ENCODE assay signal across 8 mouse cellular contexts in the genomic region with DNA sequence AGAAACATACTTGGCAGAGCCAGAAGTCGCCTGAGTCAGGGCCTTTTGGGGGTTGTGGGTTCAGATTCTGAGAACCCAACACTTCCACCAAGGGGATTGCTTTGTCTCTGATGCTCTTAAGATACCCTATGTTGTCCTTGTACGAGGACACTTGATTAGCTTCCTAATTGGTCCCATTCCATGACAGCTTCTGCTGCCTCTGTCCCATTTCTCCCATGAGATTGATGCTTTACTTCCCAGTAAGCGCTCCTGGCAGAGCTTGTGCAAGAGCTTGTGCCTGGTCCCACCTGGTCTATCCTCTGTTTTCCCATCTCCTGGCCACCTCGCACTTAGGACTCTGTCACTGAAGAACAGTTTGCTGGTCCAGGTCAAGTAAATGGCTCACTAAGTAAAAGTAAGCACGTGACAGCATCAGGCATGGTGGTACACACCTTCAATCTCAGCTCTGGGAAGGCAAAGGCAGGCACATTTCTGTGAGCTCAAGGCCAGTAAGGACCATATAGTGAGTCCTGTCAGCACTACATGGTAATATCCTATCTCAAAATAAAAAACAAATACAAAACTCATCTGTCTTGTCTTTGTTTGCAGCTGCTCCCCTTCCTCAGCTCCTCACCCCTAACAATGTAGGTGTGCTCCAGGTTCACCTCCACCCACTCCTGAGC. TPM values are rescaled to one million over a fixed set of nuclear protein-coding genes. Genes with fewer than 3 reads are reported as not detected.
DNase-seq lines count a peak whose midpoint lies in the region; ATAC-seq lines count a peak whose summit lies in the region.
"Not testable (repeated sequence)": the region's sequence is repeated elsewhere in the genome, so short reads cannot be mapped to it uniquely, and the experiment has no call there.

No protein-coding gene starts in this region.

- ATAC-seq in cerebellum, adult (ENCODE audit: insufficient number of reproducible peaks, low FRiP score, low TSS enrichment), result peak; percentile 34; the same call in 1 of the 2 replicates
- ATAC-seq in forebrain, embryonic 15.5 days (replicated peaks), result peak; percentile 36
- peak; percentile 16 for ATAC-seq in heart, embryonic 14.5 days (ENCODE audit: insufficient number of reproducible peaks, insufficient read depth, low FRiP score, low read depth)
- ATAC-seq in limb, embryonic 12.5 days (ENCODE audit: insufficient number of reproducible peaks, insufficient read depth, low FRiP score, low TSS enrichment, low read depth), result peak; percentile 38; the same call in 1 of the 2 replicates
- ATAC-seq in midbrain, embryonic 11.5 days (ENCODE audit: low FRiP score), result peak; percentile 31

- H3K27me3 ChIP-seq in forebrain, embryonic 15.5 days; heart, embryonic 14.5 days (ENCODE audit: control insufficient read depth, insufficient read depth, low read length); limb, embryonic 12.5 days; midbrain, embryonic 11.5 days (ENCODE audit: control insufficient read depth, insufficient read depth, low read length): not testable (repeated sequence)

- H3K9ac ChIP-seq in forebrain, embryonic 15.5 days (replicated peaks); heart, embryonic 14.5 days (ENCODE audit: low read length); limb, embryonic 12.5 days (replicated peaks); midbrain, embryonic 11.5 days (ENCODE audit: low read length): not testable (repeated sequence)

- not testable (repeated sequence) for H3K36me3 ChIP-seq in forebrain, embryonic 15.5 days; heart, embryonic 14.5 days (ENCODE audit: control insufficient read depth, insufficient read depth, low read length); limb, embryonic 12.5 days; midbrain, embryonic 11.5 days (ENCODE audit: control insufficient read depth, insufficient read depth, low read length)

- peaks cover 20% of the 10 kb centered on the region for H3K9me3 ChIP-seq in forebrain, embryonic 15.5 days
- H3K9me3 ChIP-seq in heart, embryonic 14.5 days (ENCODE audit: control insufficient read depth, low read length); midbrain, embryonic 11.5 days (ENCODE audit: control insufficient read depth, low read length): not testable (repeated sequence)
- peaks cover 18% of the 10 kb centered on the region for H3K9me3 ChIP-seq in limb, embryonic 12.5 days

- H3K4me1 ChIP-seq in forebrain, embryonic 15.5 days; heart, embryonic 14.5 days (ENCODE audit: control insufficient read depth in 2 of 2, insufficient read depth in 2 of 2, low read length in 2 of 2); limb, embryonic 12.5 days (replicated peaks); midbrain, embryonic 11.5 days (ENCODE audit: control insufficient read depth, insufficient read depth, low read length): not testable (repeated sequence)

- not testable (repeated sequence) for H3K4me3 ChIP-seq in forebrain, embryonic 15.5 days; heart, embryonic 14.5 days (ENCODE audit: control insufficient read depth in 1 of 2, insufficient read depth in 1 of 2, low read depth in 1 of 2, low read length in 2 of 2); limb, embryonic 12.5 days (replicated peaks); midbrain, embryonic 11.5 days (ENCODE audit: low read depth, low read length)

- not testable (repeated sequence) for H3K4me2 ChIP-seq in forebrain, embryonic 15.5 days (replicated peaks); heart, embryonic 14.5 days (ENCODE audit: low read length); limb, embryonic 12.5 days; midbrain, embryonic 11.5 days

- H3K27ac ChIP-seq in forebrain, embryonic 15.5 days (replicated peaks); heart, embryonic 14.5 days (replicated peaks in 1 of 2; ENCODE audit: control insufficient read depth in 1 of 2, insufficient read depth in 1 of 2, low read depth in 2 of 2, low read length in 2 of 2); limb, embryonic 12.5 days; midbrain, embryonic 11.5 days (ENCODE audit: low read depth, low read length): not testable (repeated sequence)

- DNase-seq in kidney, adult 8-10 months, result peak; percentile 84 to 93
- DNase-seq in midbrain, embryonic 11.5 days (ENCODE audit: low spot score, missing footprints), result not testable (repeated sequence)
- DNase-seq in spleen, adult 12 weeks (ENCODE audit: low spot score), result peak; percentile 43
- peak; percentile 72 to 87 for DNase-seq in urinary bladder, postnatal 36 days (ENCODE audit: low spot score in 2 of 2)

- WGBS in forebrain, embryonic 15.5 days, result 64% methylated on average over 5 of the region's 5 CpGs
- 55% methylated on average over 5 of the region's 5 CpGs for WGBS in heart, embryonic 14.5 days
- WGBS in limb, embryonic 12.5 days, result 71% methylated on average over 5 of the region's 5 CpGs
- 67% methylated on average over 5 of the region's 5 CpGs for WGBS in midbrain, embryonic 11.5 days

RNA-seq across cellular contexts. Expression of a gene that starts 30.9 kb away (rescaled TPM):
- polyA plus RNA-seq in forebrain, embryonic 15.5 days (2015; fragmentation: Nextera tagmentation; extraction: Ambion mirVana), result 16.2 and 16.4 TPM in 2 replicates
- polyA plus RNA-seq in heart, embryonic 14.5 days (2014; fragmentation: Nextera tagmentation; extraction: Ambion mirVana), result 8.8 and 9.2 TPM in 2 replicates
- 14.2 and 18.9 TPM in 2 replicates for polyA plus RNA-seq in limb, embryonic 12.5 days (2016; fragmentation: Nextera tagmentation; extraction: Ambion mirVana)
- 8.0 and 8.8 TPM in 2 replicates for polyA plus RNA-seq in midbrain, embryonic 11.5 days (2014; fragmentation: Nextera tagmentation; extraction: Ambion mirVana)

RNA-seq across cellular contexts. Expression of a gene that starts 39.8 kb away (rescaled TPM):
- 46.2 and 54.3 TPM in 2 replicates for polyA plus RNA-seq in forebrain, embryonic 15.5 days (2015; fragmentation: Nextera tagmentation; extraction: Ambion mirVana)
- 45.1 and 47.5 TPM in 2 replicates for polyA plus RNA-seq in heart, embryonic 14.5 days (2014; fragmentation: Nextera tagmentation; extraction: Ambion mirVana)
- 66.8 and 80.7 TPM in 2 replicates for polyA plus RNA-seq in limb, embryonic 12.5 days (2016; fragmentation: Nextera tagmentation; extraction: Ambion mirVana)
- polyA plus RNA-seq in midbrain, embryonic 11.5 days (2014; fragmentation: Nextera tagmentation; extraction: Ambion mirVana), result 54.5 and 54.7 TPM in 2 replicates
